In the genomic region with DNA sequence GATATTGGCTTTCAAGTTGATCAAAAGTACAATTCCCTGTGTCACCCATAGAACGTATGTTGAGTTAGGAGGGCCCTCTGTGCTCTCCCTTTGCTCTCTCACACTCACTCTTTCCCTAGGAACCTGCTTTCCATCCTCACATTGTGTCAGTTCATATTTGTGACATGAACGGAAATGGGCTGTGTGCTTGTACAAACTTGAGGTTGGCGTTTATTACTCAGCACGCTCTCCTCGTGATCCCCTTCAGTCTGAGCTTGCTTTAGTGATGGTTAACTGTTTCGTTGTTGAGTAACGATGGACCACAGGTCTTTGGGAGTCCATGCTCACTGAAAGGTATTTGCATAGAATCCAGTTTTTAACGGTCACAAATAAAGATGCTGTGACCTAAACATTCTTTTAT, we compare ENCODE assay signal across 23 mouse cellular contexts. TPM values are rescaled to one million over a fixed set of nuclear protein-coding genes. Genes with fewer than 3 reads are reported as not detected.
"Had no signal": no experiment of that assay in that cellular context is flagged by ENCODE, and none has a peak within 500 bp of the region (broad histone marks: within the 10 kb centered on the region; RNA-seq: fewer than 3 reads in every experiment).

No protein-coding gene starts in this region.

- ATAC-seq: liver, embryonic 12.5 days; midbrain, embryonic 16.5 days had no signal

- DNase-seq: kidney, adult 11 months; kidney, adult 9 months; kidney, postnatal 36 days; lung, embryonic 14.5 days; lung, postnatal 10 days; lung, postnatal 4 days; right cerebral cortex, postnatal 14 days; thymus, adult 18-20 months; thymus, postnatal 14 days had no signal

RNA-seq across cellular contexts. Expression of gene Tex48, which starts 4.9 kb away (rescaled TPM):
- total RNA-seq: layer of hippocampus, adult 2 months; layer of hippocampus, postnatal 10 days; left cerebral cortex, adult 18-20 months; left cerebral cortex, postnatal 10 days; megakaryocyte-erythroid progenitor cell, adult 5-6 weeks had no signal
- polyA plus RNA-seq: kidney, postnatal 0 days; limb, embryonic 10.5 days; limb, embryonic 14.5 days; liver, embryonic 12.5 days; liver, embryonic 16.5 days; lung, embryonic 14.5 days; midbrain, embryonic 12.5 days; midbrain, embryonic 16.5 days; neural tube, embryonic 13.5 days; urinary bladder, adult 2 months had no signal

RNA-seq across cellular contexts. Expression of gene Gm11213, which starts 22.1 kb away (rescaled TPM):
- total RNA-seq: layer of hippocampus, adult 2 months; layer of hippocampus, postnatal 10 days; left cerebral cortex, adult 18-20 months; left cerebral cortex, postnatal 10 days; megakaryocyte-erythroid progenitor cell, adult 5-6 weeks had no signal
- polyA plus RNA-seq: kidney, postnatal 0 days; limb, embryonic 10.5 days; limb, embryonic 14.5 days; liver, embryonic 12.5 days; liver, embryonic 16.5 days; lung, embryonic 14.5 days; midbrain, embryonic 12.5 days; midbrain, embryonic 16.5 days; neural tube, embryonic 13.5 days; urinary bladder, adult 2 months had no signal

RNA-seq across cellular contexts. Expression of gene Gm11214, which starts 36.1 kb away (rescaled TPM):
- total RNA-seq: layer of hippocampus, adult 2 months; layer of hippocampus, postnatal 10 days; left cerebral cortex, adult 18-20 months; left cerebral cortex, postnatal 10 days; megakaryocyte-erythroid progenitor cell, adult 5-6 weeks had no signal
- polyA plus RNA-seq: kidney, postnatal 0 days; limb, embryonic 10.5 days; limb, embryonic 14.5 days; liver, embryonic 12.5 days; liver, embryonic 16.5 days; lung, embryonic 14.5 days; midbrain, embryonic 12.5 days; midbrain, embryonic 16.5 days; neural tube, embryonic 13.5 days; urinary bladder, adult 2 months had no signal
